Mouse (Mus musculus): Measurements from ENCODE around the gene Zfp263.

- no peak for TF ChIP-seq POLR2A (IDR thresholded peaks at IDR 0.05; ENCODE audit: insufficient read length, low read depth)
- no peak for TF ChIP-seq MAX (IDR thresholded peaks at IDR 0.05; ENCODE audit: low read depth)
- TF ChIP-seq MYOD1 (IDR thresholded peaks at IDR 0.05; ENCODE audit: control insufficient read depth in 1 of 3, insufficient read length in 2 of 3, low read depth in 2 of 3) = no peak
- TF ChIP-seq CEBPB (IDR thresholded peaks at IDR 0.05; ENCODE audit: insufficient read depth, poor library complexity, severe bottlenecking) = no peak
- TF ChIP-seq TCF12 (IDR thresholded peaks at IDR 0.05; ENCODE audit: insufficient read depth, poor library complexity, severe bottlenecking) = no peak
- TF ChIP-seq SRF (IDR thresholded peaks at IDR 0.05; ENCODE audit: control insufficient read depth, insufficient read length, low read depth) = no peak
- no peak for TF ChIP-seq E2F4 (IDR thresholded peaks at IDR 0.05; ENCODE audit: insufficient read depth)
Observed at GRCm38 (mm10) chr16:3776365-3776764, 32.5 kb downstream of the Zfp263 start.
